29 mouse cellular contexts compared by ENCODE assay signal in genomic region chr3:96542554-96542953, GRCm38 (mm10). TPM values are rescaled to one million over a fixed set of nuclear protein-coding genes. Genes with fewer than 3 reads are reported as not detected.
DNase-seq lines count a peak whose midpoint lies in the region; TF ChIP-seq lines count a peak whose summit lies in the region.
"Had no signal": no experiment of that assay in that cellular context is flagged by ENCODE, and none has a peak within 500 bp of the region (broad histone marks: within the 10 kb centered on the region; RNA-seq: fewer than 3 reads in every experiment).

No protein-coding gene starts in this region.

- H3K27ac ChIP-seq in MEL (ENCODE audit: control insufficient read depth, low read depth, low read length) = no peak overlapping the region
- H3K27ac ChIP-seq: embryonic facial prominence, embryonic 13.5 days; embryonic facial prominence, embryonic 15.5 days; forebrain, embryonic 10.5 days; forebrain, embryonic 12.5 days; forebrain, embryonic 15.5 days had no signal

- TF ChIP-seq POLR2A in MEL (IDR thresholded peaks at IDR 0.05; ENCODE audit: control insufficient read depth in 1 of 2, insufficient read depth in 1 of 2, low read depth in 1 of 2, low read length in 2 of 2, poor library complexity in 1 of 2) = no peak

- no peak for TF ChIP-seq EP300 in MEL (IDR thresholded peaks at IDR 0.05; ENCODE audit: low read depth in 1 of 2, low read length in 2 of 2)

- H3K4me3 ChIP-seq in MEL (ENCODE audit: control insufficient read depth in 1 of 2, insufficient read depth in 1 of 2, low read depth in 2 of 2, low read length in 2 of 2) = no peak overlapping the region
- H3K4me3 ChIP-seq: embryonic facial prominence, embryonic 13.5 days; embryonic facial prominence, embryonic 15.5 days; erythroblast, embryonic 14.5 days; forebrain, embryonic 10.5 days; forebrain, embryonic 12.5 days; forebrain, embryonic 15.5 days had no signal

- DNase-seq in heart, adult 11 months = peak; percentile 74
- DNase-seq in heart, adult 18-20 months = no peak
- DNase-seq in layer of hippocampus, adult 9-11 months = peak; percentile 55
- no peak for DNase-seq in layer of hippocampus, postnatal 10 days (ENCODE audit: low spot score in 2 of 2)
- no peak for DNase-seq in MEL (ENCODE audit: low read depth, low spot score)
- peak; percentile 31 for DNase-seq in brain, adult 2 months (ENCODE audit: low read depth, low spot score)
- DNase-seq in thymus, postnatal 36 days = no peak
- DNase-seq: adrenal gland, adult 8-10 months; adrenal gland, postnatal 14 days; adrenal gland, postnatal 36 days; cerebellum, adult 11 months; cerebellum, adult 18-20 months; cerebellum, adult 8-10 months; cerebellum, adult 9-11 months; cerebellum, postnatal 14 days; cerebellum, postnatal 36 days; embryo, embryonic 11 days had no signal

- peaks cover 0 to 5% of the 10 kb centered on the region in 2 experiments; a peak in 2 of 4 replicates for H3K36me3 ChIP-seq in MEL (ENCODE audit: control insufficient read depth in 1 of 2, insufficient read depth in 2 of 2, low read length in 2 of 2)
- H3K36me3 ChIP-seq: embryonic facial prominence, embryonic 13.5 days; embryonic facial prominence, embryonic 15.5 days; forebrain, embryonic 10.5 days; forebrain, embryonic 12.5 days; forebrain, embryonic 15.5 days had no signal

- no peaks in the 10 kb centered on the region for H3K27me3 ChIP-seq in MEL (ENCODE audit: control insufficient read depth in 1 of 2, insufficient read depth in 2 of 2, low read length in 2 of 2)
- H3K27me3 ChIP-seq: forebrain, embryonic 15.5 days; Patski had no signal

- H3K4me1 ChIP-seq in MEL (ENCODE audit: control insufficient read depth in 1 of 2, insufficient read depth in 2 of 2, low read length in 2 of 2) = peaks cover 8 to 10% of the 10 kb centered on the region in 2 experiments
- H3K4me1 ChIP-seq: embryonic facial prominence, embryonic 15.5 days had no signal

- TF ChIP-seq RAD21 in MEL (IDR thresholded peaks at IDR 0.05; ENCODE audit: low read depth, low read length) = no peak

- no peaks in the 10 kb centered on the region for H3K79me2 ChIP-seq in MEL (ENCODE audit: control insufficient read depth, insufficient read depth, low read length, poor library complexity)

- no peak for TF ChIP-seq CTCF in MEL (IDR thresholded peaks at IDR 0.05 in 2 of 3, conservative IDR thresholded peaks at IDR 0.05 in 1 of 3; ENCODE audit: control insufficient read depth in 1 of 3, insufficient read depth in 1 of 3, low read depth in 2 of 3, low read length in 3 of 3, poor library complexity in 1 of 3, severe bottlenecking in 1 of 3)

- H3K9me3 ChIP-seq in MEL (replicated peaks; ENCODE audit: insufficient read depth, low read length) = no peaks in the 10 kb centered on the region
- H3K9me3 ChIP-seq: embryonic facial prominence, embryonic 13.5 days; embryonic facial prominence, embryonic 15.5 days; forebrain, embryonic 10.5 days; forebrain, embryonic 12.5 days; forebrain, embryonic 15.5 days had no signal

- H3K9ac ChIP-seq in MEL (ENCODE audit: control insufficient read depth, low read depth, low read length, poor library complexity, severe bottlenecking) = no peak overlapping the region
- H3K9ac ChIP-seq: embryonic facial prominence, embryonic 15.5 days; forebrain, embryonic 12.5 days; forebrain, embryonic 15.5 days had no signal

TF ChIP-seq in MEL, 35 proteins besides CTCF, POLR2A, EP300 and RAD21:
- TF ChIP-seq UBTF (IDR thresholded peaks at IDR 0.05; ENCODE audit: borderline replicate concordance, insufficient read depth, low read depth, low read length) = no peak
- 0 out of 2 replicates have a peak, but pooled peaks have one; percentile 22 for TF ChIP-seq GATA1 (IDR thresholded peaks at IDR 0.05; ENCODE audit: low read depth, low read length)
- peak; percentile 86 for TF ChIP-seq RCOR1 (IDR thresholded peaks at IDR 0.05; ENCODE audit: low read depth, low read length)
- TF ChIP-seq SIN3A (IDR thresholded peaks at IDR 0.05; ENCODE audit: low read length) = 0 out of 2 replicates have a peak, but pooled peaks have one; percentile 15
- TF ChIP-seq TAL1 (IDR thresholded peaks at IDR 0.05; ENCODE audit: low read length) = no peak
- TF ChIP-seq MAX (IDR thresholded peaks at IDR 0.05; ENCODE audit: low read length) = no peak

RNA-seq across cellular contexts. Expression of gene Txnip, which starts 15.2 kb away (rescaled TPM):
- 100 to 1,000 TPM; 435 to 530 TPM for total RNA-seq in heart, adult 18-20 months (2021)
- 10 to 100 TPM; 36.5 to 46.1 TPM for total RNA-seq in layer of hippocampus, postnatal 10 days (2021)
- 183 and 191 TPM in 2 replicates for total RNA-seq in MEL (2012; rRNA removed)
- polyA plus RNA-seq in MEL (2012; ENCODE audit: insufficient read depth in 1 of 2, insufficient read length in 2 of 2, low read depth in 1 of 2, low replicate concordance in 2 of 2, missing spikeins in 1 of 2) = 1,000 to 10,000 TPM in 1 of 2 experiments, 100 to 1,000 TPM in 1; 237 to 1,680 TPM

RNA-seq across cellular contexts. Expression of gene Hfe2, which starts 17.6 kb away (rescaled TPM):
- total RNA-seq in heart, adult 18-20 months (2021) = 100 to 1,000 TPM; 279 to 290 TPM
- under 1 TPM; 0.41 to 0.49 TPM for total RNA-seq in layer of hippocampus, postnatal 10 days (2021)
- total RNA-seq in MEL (2012; rRNA removed) = not detected in 2 replicates
- not detected for polyA plus RNA-seq in MEL (2012; ENCODE audit: insufficient read depth in 1 of 2, insufficient read length in 2 of 2, low read depth in 1 of 2, low replicate concordance in 2 of 2, missing spikeins in 1 of 2)
- total RNA-seq: adrenal gland, postnatal 36 days; common myeloid progenitor, adult 5-6 weeks had no signal
- polyA plus RNA-seq: activated CD4-positive, CD25-positive, alpha-beta regulatory T cell, adult 4 months; erythroblast, embryonic 14.5 days; Patski had no signal

RNA-seq across cellular contexts. Expression of gene Gm16253, which starts 34.2 kb away (rescaled TPM):
- 1 to 10 TPM; 1.6 to 1.9 TPM for total RNA-seq in heart, adult 18-20 months (2021)
- not detected for total RNA-seq in layer of hippocampus, postnatal 10 days (2021)
- total RNA-seq in MEL (2012; rRNA removed) = not detected in 2 replicates
- polyA plus RNA-seq in MEL (2012; ENCODE audit: insufficient read depth in 1 of 2, insufficient read length in 2 of 2, low read depth in 1 of 2, low replicate concordance in 2 of 2, missing spikeins in 1 of 2) = 1 to 10 TPM in 1 of 2 experiments, not detected in 1; 1.4 TPM
- total RNA-seq: adrenal gland, adult 18-20 months; adrenal gland, adult 8-10 months; adrenal gland, postnatal 14 days; adrenal gland, postnatal 36 days; common myeloid progenitor, adult 5-6 weeks had no signal
- polyA plus RNA-seq: activated CD4-positive, CD25-positive, alpha-beta regulatory T cell, adult 4 months; brain, embryonic 14.5 days; embryonic facial prominence, embryonic 11.5 days; erythroblast, embryonic 14.5 days had no signal

RNA-seq across cellular contexts. Expression of gene Polr3gl, which starts 51.4 kb away (rescaled TPM):
- 10 to 100 TPM; 26.7 to 30.5 TPM for total RNA-seq in heart, adult 18-20 months (2021)
- total RNA-seq in layer of hippocampus, postnatal 10 days (2021) = 10 to 100 TPM; 27.5 to 28.6 TPM
- total RNA-seq in MEL (2012; rRNA removed) = 26.4 and 31.1 TPM in 2 replicates
- polyA plus RNA-seq in MEL (2012; ENCODE audit: insufficient read depth in 1 of 2, insufficient read length in 2 of 2, low read depth in 1 of 2, low replicate concordance in 2 of 2, missing spikeins in 1 of 2) = 10 to 100 TPM in 1 of 2 experiments, not detected in 1; 39.8 TPM

RNA-seq across cellular contexts. Expression of gene Ankrd34a, which starts 53.9 kb away (rescaled TPM):
- total RNA-seq in heart, adult 18-20 months (2021) = 1 to 10 TPM in 1 of 2 experiments, under 1 TPM in 1; 0.59 to 1.4 TPM
- 10 to 100 TPM; 41.3 to 45.5 TPM for total RNA-seq in layer of hippocampus, postnatal 10 days (2021)
- total RNA-seq in MEL (2012; rRNA removed) = 0.15 and 0.16 TPM in 2 replicates
- polyA plus RNA-seq in MEL (2012; ENCODE audit: insufficient read depth in 1 of 2, insufficient read length in 2 of 2, low read depth in 1 of 2, low replicate concordance in 2 of 2, missing spikeins in 1 of 2) = under 1 TPM in 1 of 2 experiments, not detected in 1; 0.78 TPM
- total RNA-seq: common myeloid progenitor, adult 5-6 weeks had no signal
- polyA plus RNA-seq: activated CD4-positive, CD25-positive, alpha-beta regulatory T cell, adult 4 months; erythroblast, embryonic 14.5 days had no signal

Comparison
In these comparisons a context has a peak if more than half of its experiments do, and no peak if none do; other contexts are left out.
1. DNase-seq: peak in heart, adult 11 months (single experiment), layer of hippocampus, adult 9-11 months (single experiment) and brain, adult 2 months (single experiment); none in heart, adult 18-20 months (0 of 2), layer of hippocampus, postnatal 10 days (0 of 2), MEL (single experiment) and thymus, postnatal 36 days (0 of 2).
2. RNA of gene Hfe2, which starts 17.6 kb away (total RNA-seq): 279 to 290 TPM in heart, adult 18-20 months; 0.41 to 0.49 TPM in layer of hippocampus, postnatal 10 days and not detected in MEL; every median in the first group is over 100 times any median in the second.